Mouse (Mus musculus) G1E (cell line): Measurements from ENCODE around the gene Tmem198.

Experiments used
- CTCF ChIP-seq: IDR thresholded peaks from 2 replicates; pipeline ENCODE4 v1.5.1; 2012; ENCODE audit warnings: low read depth, low read length, inconsistent platforms, mixed read lengths
- GATA1 ChIP-seq: IDR thresholded peaks from 2 replicates; pipeline ENCODE4 v1.6.1; 2012; ENCODE audit warnings: borderline replicate concordance, low read length, inconsistent platforms, mixed read lengths
- GATA2 ChIP-seq: IDR thresholded peaks from 2 replicates; pipeline ENCODE4 v1.6.1; 2012; ENCODE audit warnings: low read depth, low read length, inconsistent platforms, borderline replicate concordance
- POLR2AphosphoS5 ChIP-seq: IDR thresholded peaks from 2 replicates; pipeline ENCODE4 v1.6.1; 2012; ENCODE audit warnings: low read depth, low read length, inconsistent platforms; ENCODE audit not compliant: insufficient replicate concordance
- TAL1 ChIP-seq: conservative IDR thresholded peaks from 2 replicates; pipeline ENCODE4 v1.6.1; 2012; ENCODE audit warnings: low read depth, low read length, inconsistent platforms, mixed read lengths

GRCm38 (mm10) chr1:75455433-75455832 is 23.9 kb upstream of the Tmem198 start:
- TF ChIP-seq TAL1, result no peak
- no peak for TF ChIP-seq CTCF
- TF ChIP-seq GATA2, result no peak
- no peak for TF ChIP-seq GATA1
- no peak for TF ChIP-seq POLR2AphosphoS5
